Mouse (Mus musculus): ENCODE data around the gene Uhrf2. TPM values are rescaled to one million over a fixed set of nuclear protein-coding genes. Genes with fewer than 3 reads are reported as not detected.
"Not testable (repeated sequence)": the region's sequence is repeated elsewhere in the genome, so short reads cannot be mapped to it uniquely, and the experiment has no call there.

The Uhrf2 gene
- total and polyA plus RNA-seq, 2 experiments from 2014 or later, result 25.7 to 52.6 TPM

DNA sequence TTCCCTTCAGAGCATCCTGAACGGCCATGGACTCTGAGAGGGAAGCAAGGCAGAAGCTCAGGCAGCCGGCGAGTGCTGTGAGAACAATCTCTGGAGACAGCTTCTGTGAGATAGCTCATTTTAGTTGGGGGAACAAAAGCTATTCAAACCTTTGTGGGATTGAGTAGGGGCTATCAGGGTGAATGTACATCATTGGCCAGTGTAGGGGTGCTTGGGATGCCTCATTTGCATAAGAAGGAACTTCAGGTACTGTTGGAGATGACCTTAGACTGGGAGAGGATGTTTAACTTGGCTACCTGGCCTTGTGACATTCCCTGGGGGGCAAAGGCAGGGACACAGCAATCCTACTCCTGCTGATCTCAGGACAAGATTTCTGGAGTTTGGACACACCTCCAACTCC, 23.9 kb upstream of the Uhrf2 start:
- TF ChIP-seq CTCF (IDR thresholded peaks at IDR 0.05; ENCODE audit: low read depth), result no peak
- Histone ChIP-seq H3K27me3 (ENCODE audit: insufficient read depth, low read length) (no peaks in the 10 kb centered on the region), H3K9ac (replicated peaks; ENCODE audit: low read length) (no peak overlapping the region), H3K9me3 (ENCODE audit: low read length) (no peaks in the 10 kb centered on the region), H3K4me1 (ENCODE audit: insufficient read depth, low read length) (no peaks in the 10 kb centered on the region), H3K4me3 (ENCODE audit: low read length) (no peak overlapping the region), H3K27ac (no peak overlapping the region), H3K36me3 (ENCODE audit: insufficient read depth, low read length) (no peaks in the 10 kb centered on the region), H3K4me2 (ENCODE audit: low read depth, low read length) (no peak overlapping the region)
- 62% methylated on average over 3 of the region's 3 CpGs for WGBS
- ATAC-seq (no peak), DNase-seq (ENCODE audit: low spot score) (no peak)

DNA sequence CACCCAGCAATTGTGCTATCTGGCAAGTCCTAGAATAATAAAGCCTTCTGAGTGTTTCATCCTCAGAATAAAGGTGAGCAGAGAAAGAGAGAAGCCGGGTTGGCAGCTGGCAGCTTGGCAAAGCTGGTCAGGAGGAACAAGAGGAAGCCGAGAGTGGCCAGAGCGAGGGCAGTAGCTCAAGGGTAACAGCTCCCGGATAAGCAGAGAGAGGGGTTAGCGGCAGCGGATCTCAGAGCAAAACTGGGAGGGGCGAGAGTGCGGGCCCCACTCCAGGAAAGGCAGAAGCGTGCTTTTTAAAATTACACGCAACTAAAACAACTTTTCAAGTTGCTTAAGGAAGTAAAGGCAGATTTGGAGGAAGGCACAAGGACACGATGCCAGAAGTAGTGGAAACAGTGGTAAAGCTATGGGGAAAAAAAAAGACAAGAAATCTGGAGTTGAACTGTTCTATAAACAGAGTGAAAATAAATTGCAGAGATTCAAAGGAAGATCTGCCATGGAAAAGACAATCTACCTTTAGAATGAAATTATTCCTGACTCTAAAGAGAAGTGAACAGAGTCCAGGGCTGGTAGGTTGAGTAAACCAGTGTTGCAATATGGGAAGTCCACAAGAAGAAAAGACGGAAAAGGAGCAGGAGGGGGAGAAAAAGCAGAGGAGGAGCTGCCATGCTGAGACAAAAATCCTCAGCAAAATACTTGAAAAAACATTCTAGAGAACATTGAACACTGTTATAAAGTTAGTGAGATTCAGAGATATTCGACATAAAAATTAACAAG, 19.6 kb upstream of the Uhrf2 start:
- TF ChIP-seq CTCF (IDR thresholded peaks at IDR 0.05; ENCODE audit: low read depth), result no peak
- Histone ChIP-seq H3K4me1 (ENCODE audit: insufficient read depth, low read length) (no peaks in the 10 kb centered on the region), H3K9ac (replicated peaks; ENCODE audit: low read length) (no peak overlapping the region), H3K9me3 (ENCODE audit: low read length) (no peaks in the 10 kb centered on the region), H3K27me3 (ENCODE audit: insufficient read depth, low read length) (no peaks in the 10 kb centered on the region), H3K27ac (no peak overlapping the region), H3K4me3 (ENCODE audit: low read length) (no peak overlapping the region), H3K36me3 (ENCODE audit: insufficient read depth, low read length) (no peaks in the 10 kb centered on the region), H3K4me2 (ENCODE audit: low read depth, low read length) (0 out of 2 replicates have a peak overlapping the region, but pooled peaks have one; percentile 2)
- ATAC-seq, result no peak
- WGBS, result 71% methylated on average over 13 of the region's 13 CpGs
- no peak for DNase-seq (ENCODE audit: low spot score)

DNA sequence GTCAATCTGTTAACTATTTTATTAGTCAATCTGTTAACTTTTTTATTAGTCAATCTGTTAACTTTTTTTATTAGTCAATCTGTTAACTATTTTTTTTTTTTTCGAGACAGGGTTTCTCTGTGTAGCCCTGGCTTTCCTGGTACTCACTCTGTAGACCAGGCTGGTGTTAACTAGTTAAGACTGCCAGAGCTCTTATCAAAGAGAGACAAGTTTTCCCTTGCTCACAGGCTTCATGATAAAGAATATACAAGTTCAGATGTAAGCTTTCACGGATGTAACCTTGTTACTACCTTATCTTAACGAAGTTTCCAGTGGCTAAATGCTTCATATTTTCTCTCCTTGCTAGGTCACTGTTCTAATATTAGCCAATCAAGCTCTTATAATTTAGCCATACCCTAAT, 16.0 kb upstream of the Uhrf2 start:
- H3K4me3 ChIP-seq (ENCODE audit: low read length), result no peak overlapping the region
- no peak overlapping the region for H3K9ac ChIP-seq (replicated peaks; ENCODE audit: low read length)
- no peaks in the 10 kb centered on the region for H3K36me3 ChIP-seq (ENCODE audit: insufficient read depth, low read length)
- H3K27ac ChIP-seq, result no peak overlapping the region
- TF ChIP-seq CTCF (IDR thresholded peaks at IDR 0.05; ENCODE audit: low read depth), result no peak
- no peaks in the 10 kb centered on the region for H3K9me3 ChIP-seq (ENCODE audit: low read length)
- 93% methylated on average over 3 of the region's 3 CpGs for WGBS
- H3K4me2 ChIP-seq (ENCODE audit: low read depth, low read length), result no peak overlapping the region
- ATAC-seq (no peak), DNase-seq (ENCODE audit: low spot score) (no peak)
- H3K27me3 ChIP-seq (ENCODE audit: insufficient read depth, low read length), result no peaks in the 10 kb centered on the region
- H3K4me1 ChIP-seq (ENCODE audit: insufficient read depth, low read length), result no peaks in the 10 kb centered on the region

DNA sequence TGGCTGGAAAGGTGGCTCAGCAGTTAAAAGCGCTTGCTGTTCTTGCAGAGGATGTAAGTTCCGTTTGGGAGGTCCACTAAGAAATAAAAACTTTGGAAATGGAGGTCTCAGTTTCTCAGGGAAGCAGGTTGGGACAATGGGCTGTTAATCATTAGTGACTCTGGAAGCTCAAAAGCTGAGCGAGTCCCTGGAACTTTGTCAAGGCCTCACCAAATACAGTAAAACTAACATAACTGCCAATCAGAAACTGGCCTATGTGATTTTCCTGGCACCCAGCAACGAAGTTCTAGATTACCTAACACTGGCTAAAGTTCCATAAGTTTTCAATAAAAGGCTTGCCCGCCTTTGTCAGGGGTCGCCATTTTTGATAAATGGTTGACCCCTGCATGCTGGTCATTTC, 14.2 kb upstream of the Uhrf2 start:
- 70% methylated on average over 6 of the region's 6 CpGs for WGBS
- Histone ChIP-seq H3K4me2 (ENCODE audit: low read depth, low read length) (no peak overlapping the region), H3K4me1 (ENCODE audit: insufficient read depth, low read length) (no peaks in the 10 kb centered on the region), H3K36me3 (ENCODE audit: insufficient read depth, low read length) (no peaks in the 10 kb centered on the region), H3K9ac (replicated peaks; ENCODE audit: low read length) (no peak overlapping the region), H3K4me3 (ENCODE audit: low read length) (no peak overlapping the region), H3K9me3 (ENCODE audit: low read length) (no peaks in the 10 kb centered on the region), H3K27me3 (ENCODE audit: insufficient read depth, low read length) (no peaks in the 10 kb centered on the region), H3K27ac (no peak overlapping the region)
- no peak for ATAC-seq
- no peak for TF ChIP-seq CTCF (IDR thresholded peaks at IDR 0.05; ENCODE audit: low read depth)
- no peak for DNase-seq (ENCODE audit: low spot score)

DNA sequence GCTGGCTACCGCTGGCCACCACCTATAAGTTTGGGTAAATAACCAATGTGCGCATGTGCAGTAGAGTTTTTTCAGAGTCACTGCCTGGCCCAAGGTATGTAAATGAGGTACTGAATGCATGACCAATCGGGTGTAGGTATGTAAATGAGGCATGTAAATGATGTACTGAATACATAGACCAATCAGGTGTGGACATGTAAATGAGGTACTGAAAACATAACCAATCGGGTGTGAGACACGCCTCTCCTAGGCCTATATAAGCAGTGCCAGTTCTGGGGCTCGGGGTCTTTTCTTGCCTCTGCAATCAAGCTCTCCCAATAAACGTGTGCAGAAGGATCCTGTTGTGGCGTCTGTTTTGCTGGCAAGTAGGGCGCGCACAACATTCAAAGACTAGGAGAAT, 6.9 kb upstream of the Uhrf2 start:
- not testable (repeated sequence) for DNase-seq (ENCODE audit: low spot score); H3K4me3 ChIP-seq (ENCODE audit: low read length); H3K9me3 ChIP-seq (ENCODE audit: low read length); H3K36me3 ChIP-seq (ENCODE audit: insufficient read depth, low read length); H3K27ac ChIP-seq; H3K4me2 ChIP-seq (ENCODE audit: low read depth, low read length); ATAC-seq; H3K9ac ChIP-seq (replicated peaks; ENCODE audit: low read length); H3K4me1 ChIP-seq (ENCODE audit: insufficient read depth, low read length); H3K27me3 ChIP-seq (ENCODE audit: insufficient read depth, low read length)
- WGBS, result 95% methylated on average over 10 of the region's 10 CpGs

DNA sequence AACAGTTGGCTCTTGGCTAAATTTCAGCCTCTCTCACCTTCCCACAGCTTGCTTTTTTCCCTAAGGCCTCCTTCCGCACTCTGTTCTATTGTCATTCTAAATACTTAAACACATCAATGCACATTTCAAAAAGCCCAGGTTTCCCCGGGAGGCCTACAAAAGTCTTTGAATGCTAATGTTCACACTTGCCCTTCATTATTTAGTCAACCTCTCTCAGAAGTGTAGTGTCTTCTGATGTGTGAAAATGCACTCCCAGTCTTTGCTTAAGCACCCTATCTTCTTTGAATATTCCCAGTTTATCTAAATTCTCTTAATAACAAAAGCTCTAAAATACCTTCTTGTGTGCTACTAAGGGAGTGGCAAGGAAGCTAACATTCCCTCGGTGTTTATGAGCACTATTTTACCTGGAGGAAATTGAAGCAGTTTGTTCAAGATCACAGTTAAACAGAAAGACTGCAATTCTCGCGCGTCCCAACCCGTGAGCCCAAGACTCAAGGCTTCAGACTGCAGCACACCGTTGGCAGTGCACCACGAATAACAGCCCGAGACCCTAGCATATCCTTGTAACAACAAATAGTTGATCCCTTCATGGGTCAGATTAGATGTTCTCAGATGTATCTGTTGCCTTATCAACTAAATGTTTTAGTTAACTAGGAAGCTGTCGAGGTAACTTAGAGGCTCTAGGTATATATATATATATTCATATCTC, 1.2 kb upstream of the Uhrf2 start:
- Histone ChIP-seq H3K9me3 (ENCODE audit: low read length) (no peaks in the 10 kb centered on the region), H3K4me1 (ENCODE audit: insufficient read depth, low read length) (peaks cover 15% of the 10 kb centered on the region), H3K36me3 (ENCODE audit: insufficient read depth, low read length) (no peaks in the 10 kb centered on the region), H3K27ac (peak overlapping the region; percentile 97), H3K4me2 (ENCODE audit: low read depth, low read length) (peak overlapping the region; percentile 80), H3K27me3 (ENCODE audit: insufficient read depth, low read length) (no peaks in the 10 kb centered on the region), H3K4me3 (ENCODE audit: low read length) (peak overlapping the region; percentile 99), H3K9ac (replicated peaks; ENCODE audit: low read length) (peak overlapping the region; percentile 100)
- WGBS, result 24% methylated on average over 11 of the region's 11 CpGs
- ATAC-seq, result no peak
- peak; percentile 48 for DNase-seq (ENCODE audit: low spot score)
- no peak for TF ChIP-seq CTCF (IDR thresholded peaks at IDR 0.05; ENCODE audit: low read depth)
